Mouse (Mus musculus) kidney, postnatal 0 days (tissue): ENCODE measurements at regions not wholly inside any gene's neighbourhood (a gene's known extent, or its start where the extent isn't known, plus 50 kb on each side); places are given as distances from the start of the nearest gene placed in this dataset.

Experiments
- ATAC-seq: fragments of 200-750 bp; cut with Nextera tagmentation; replicated peaks from 2 replicates; pipeline ENCODE4 v1.8.0; 2017; ENCODE audit warnings: low read depth, moderate number of reproducible peaks, moderate TSS enrichment, moderate library complexity; ENCODE audit not compliant: low FRiP score
- DNase-seq: peaks from one replicate; pipeline ENCODE4 v3.0.0-alpha.2; 2016; ENCODE audit warnings: low spot score
- H3K27ac ChIP-seq: fragments of 300-500 bp; sonication (generic); 2 replicates; pipeline ENCODE4 v1.5.1; 2014; ENCODE audit warnings: mild to moderate bottlenecking
- H3K27me3 ChIP-seq: fragments of 300-500 bp; sonication (generic); 2 replicates; pipeline ENCODE4 v1.6.1; 2014; ENCODE audit warnings: low read length, mixed read lengths; ENCODE audit not compliant: insufficient read depth
- H3K36me3 ChIP-seq: fragments of 300-500 bp; sonication (generic); 2 replicates; pipeline ENCODE4 v1.6.1; 2014; ENCODE audit warnings: low read length, mixed read lengths; ENCODE audit not compliant: insufficient read depth
- H3K4me1 ChIP-seq: fragments of 300-500 bp; sonication (generic); replicated peaks from 2 replicates; pipeline ENCODE4 v1.6.1; 2014; ENCODE audit warnings: antibody characterized with exemption, low read length, mixed read lengths; ENCODE audit not compliant: insufficient read depth
- H3K4me2 ChIP-seq: fragments of 300-500 bp; sonication (generic); 2 replicates; pipeline ENCODE4 v1.6.1; 2014; ENCODE audit warnings: mild to moderate bottlenecking, low read length, moderate library complexity, mixed read lengths
- H3K4me3 ChIP-seq: fragments of 300-500 bp; sonication (generic); replicated peaks from 2 replicates; pipeline ENCODE4 v1.5.1; 2014; ENCODE audit warnings: low read depth, low read length
- H3K9ac ChIP-seq: fragments of 300-500 bp; sonication (generic); 2 replicates; pipeline ENCODE4 v1.6.1; 2014; ENCODE audit warnings: low read depth, low read length
- H3K9me3 ChIP-seq: fragments of 300-500 bp; sonication (generic); replicated peaks from 2 replicates; pipeline ENCODE4 v1.6.1; 2016; ENCODE audit warnings: low read length, inconsistent platforms, mixed read lengths
- CTCF ChIP-seq: IDR thresholded peaks from 2 replicates; pipeline ENCODE4 v1.5.1; 2016; ENCODE audit warnings: antibody characterized with exemption, low read depth, mild to moderate bottlenecking, moderate library complexity
- WGBS: fragments of 180-500 bp; shearing (Covaris S2); extraction: QIAGEN DNeasy Blood & Tissue Kit; methylation state at CpG from one replicate; pipeline ENCODE4 v1.1.7; 2014; 5-methylcytosine and 5-hydroxymethylcytosine counted together

DNA sequence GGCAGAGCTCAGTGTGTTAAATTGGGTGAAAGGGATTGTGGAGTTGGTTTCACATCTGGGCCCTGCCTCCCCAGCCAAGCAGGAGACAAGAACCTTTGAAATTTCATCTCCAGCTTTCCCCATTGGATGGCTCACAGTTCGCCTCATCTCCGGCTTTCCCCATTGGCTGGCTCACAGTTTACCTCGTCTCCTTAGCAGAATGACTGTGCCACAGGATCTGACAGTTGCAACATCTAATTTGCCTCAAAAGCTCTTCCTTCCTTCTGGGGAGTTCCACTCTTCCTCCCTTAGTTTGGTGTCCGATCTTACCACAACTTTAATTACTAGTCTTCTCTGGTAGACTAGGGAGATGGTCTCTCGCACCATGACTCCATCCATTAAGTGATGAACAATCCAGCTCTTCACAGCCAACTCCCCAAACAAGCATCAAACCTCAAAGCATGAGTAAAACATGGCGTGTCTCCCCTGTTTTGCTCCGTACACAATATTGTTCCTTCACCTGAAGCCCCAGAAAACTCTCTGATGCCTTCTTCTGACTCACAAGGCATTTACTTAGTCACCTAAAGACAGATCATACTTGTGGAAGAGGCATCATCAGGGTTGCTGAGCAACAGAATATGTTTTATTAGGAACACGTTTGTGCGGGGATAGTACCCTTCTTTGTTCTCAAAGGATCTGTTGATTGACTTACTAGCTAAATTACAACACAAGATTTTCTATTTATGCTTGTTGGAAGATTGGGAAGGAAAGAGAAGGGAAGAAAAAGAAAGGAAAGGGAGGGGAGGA lies 199.1 kb upstream of the Serp2 start:
- H3K36me3 ChIP-seq: no peaks in the 10 kb centered on the region
- DNase-seq (no peak), ATAC-seq (no peak)
- H3K4me2 ChIP-seq: no peak overlapping the region
- 85% methylated on average over 9 of the region's 9 CpGs for WGBS
- H3K4me1 ChIP-seq: no peaks in the 10 kb centered on the region
- no peak overlapping the region for H3K9ac ChIP-seq
- no peaks in the 10 kb centered on the region for H3K27me3 ChIP-seq
- TF ChIP-seq CTCF: no peak
- no peak overlapping the region for H3K4me3 ChIP-seq
- no peak overlapping the region for H3K27ac ChIP-seq
- H3K9me3 ChIP-seq: no peaks in the 10 kb centered on the region

DNA sequence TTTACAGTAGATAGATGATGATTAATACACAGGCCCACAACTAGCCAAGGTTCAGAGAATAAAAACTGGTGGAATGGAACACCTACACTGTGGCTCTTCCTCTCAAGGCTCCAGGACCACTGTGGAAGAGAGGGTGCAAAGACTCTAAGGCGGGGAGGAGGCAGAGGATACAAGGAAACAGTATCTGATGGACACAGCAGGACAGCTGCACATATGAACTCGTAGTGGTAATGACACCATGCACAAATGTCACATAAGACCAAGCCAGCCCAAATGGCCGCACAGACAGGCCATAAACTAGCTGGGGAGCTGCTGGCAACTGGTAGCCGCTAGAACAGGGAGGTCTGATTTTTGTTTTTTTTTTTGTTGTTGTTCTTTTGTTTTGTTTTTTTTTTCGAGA lies 197.0 kb upstream of the Serp2 start:
- Histone ChIP-seq H3K27me3 (no peaks in the 10 kb centered on the region), H3K36me3 (no peaks in the 10 kb centered on the region), H3K4me2 (no peak overlapping the region), H3K9ac (no peak overlapping the region), H3K4me3 (no peak overlapping the region), H3K4me1 (no peaks in the 10 kb centered on the region), H3K27ac (no peak overlapping the region), H3K9me3 (no peaks in the 10 kb centered on the region)
- no peak for DNase-seq
- no peak for TF ChIP-seq CTCF
- no peak for ATAC-seq
- WGBS: 84% methylated on average over 5 of the region's 5 CpGs

DNA sequence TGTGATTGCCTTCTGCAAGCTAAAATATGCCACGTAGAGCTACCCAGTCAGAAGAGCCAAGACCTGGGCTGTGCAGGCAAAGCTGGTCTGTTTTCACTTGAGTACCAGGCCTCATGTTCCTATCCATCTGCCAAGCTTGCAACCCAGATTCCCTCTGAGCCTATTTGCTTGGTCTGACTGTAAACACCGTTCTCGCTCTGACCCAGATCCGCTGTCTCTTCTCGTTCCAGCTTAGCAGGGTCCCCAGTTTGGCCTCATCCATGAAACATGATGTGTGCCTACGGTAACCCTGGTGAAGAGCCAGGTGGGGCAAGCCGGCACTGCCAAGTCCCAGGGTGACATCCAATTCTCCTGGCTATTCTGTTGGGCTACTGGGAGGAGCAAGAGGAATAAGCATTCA lies 192.5 kb upstream of the Serp2 start:
- 93% methylated on average over 7 of the region's 7 CpGs for WGBS
- Histone ChIP-seq H3K4me3 (no peak overlapping the region), H3K27ac (no peak overlapping the region), H3K4me2 (no peak overlapping the region), H3K36me3 (no peaks in the 10 kb centered on the region), H3K9ac (no peak overlapping the region), H3K4me1 (no peaks in the 10 kb centered on the region), H3K9me3 (no peaks in the 10 kb centered on the region), H3K27me3 (no peaks in the 10 kb centered on the region)
- TF ChIP-seq CTCF: no peak
- no peak for ATAC-seq
- no peak for DNase-seq

DNA sequence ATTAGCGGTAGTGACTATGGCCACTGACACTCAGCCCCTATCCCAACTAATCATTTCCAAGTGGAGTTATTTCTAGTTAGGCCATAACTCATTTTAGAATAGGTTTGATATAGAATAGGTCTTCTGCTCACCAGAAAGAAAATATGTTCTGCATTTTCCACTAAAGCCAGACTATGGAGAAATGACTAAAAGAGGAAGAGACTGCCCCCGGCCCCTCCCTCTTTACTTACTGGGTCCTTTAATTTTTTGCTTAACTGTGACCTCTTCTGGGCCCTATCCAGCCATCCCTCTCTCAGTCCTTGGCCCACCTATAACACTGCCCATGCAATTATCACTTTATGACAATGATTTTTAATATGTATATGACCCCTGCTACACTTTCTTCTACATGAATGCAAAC lies 192.0 kb upstream of the Serp2 start:
- TF ChIP-seq CTCF: no peak

DNA sequence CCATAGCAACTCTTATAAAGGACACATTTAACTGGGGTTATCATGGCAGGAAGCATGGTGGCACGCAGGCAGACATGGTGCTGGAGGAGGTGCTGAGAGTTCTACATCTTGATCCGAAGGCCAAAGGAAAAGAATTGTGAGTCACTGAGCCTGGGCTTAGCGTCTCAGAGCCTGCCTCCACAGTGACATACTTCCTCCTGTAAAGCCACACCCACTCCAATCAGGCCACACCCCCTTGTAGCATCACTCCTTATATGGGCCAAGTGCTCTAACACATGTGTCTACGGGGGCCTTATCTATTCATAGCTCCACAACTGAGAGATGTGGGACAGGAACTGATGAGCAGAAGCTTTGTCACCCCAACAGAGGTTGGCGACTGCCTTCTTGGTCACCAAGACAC lies 191.1 kb upstream of the Serp2 start:
- H3K27me3 ChIP-seq: no peaks in the 10 kb centered on the region
- no peaks in the 10 kb centered on the region for H3K36me3 ChIP-seq
- DNase-seq (no peak), ATAC-seq (no peak)
- no peaks in the 10 kb centered on the region for H3K4me1 ChIP-seq
- no peak overlapping the region for H3K9ac ChIP-seq
- H3K4me3 ChIP-seq: no peak overlapping the region
- no peak overlapping the region for H3K27ac ChIP-seq
- H3K9me3 ChIP-seq: no peaks in the 10 kb centered on the region
- no peak for TF ChIP-seq CTCF
- no peak overlapping the region for H3K4me2 ChIP-seq
- 96% methylated on average over 5 of the region's 5 CpGs for WGBS

More for the DNA sequence above, 192.0 kb upstream of the Serp2 start:
- no peak overlapping the region for H3K4me3 ChIP-seq
- 92% methylated on average over 2 of the region's 2 CpGs for WGBS
- no peaks in the 10 kb centered on the region for H3K9me3 ChIP-seq
- no peak overlapping the region for H3K4me2 ChIP-seq
- no peak for ATAC-seq
- H3K27ac ChIP-seq: no peak overlapping the region
- no peak for DNase-seq
- no peaks in the 10 kb centered on the region for H3K36me3 ChIP-seq
- H3K9ac ChIP-seq: no peak overlapping the region
- H3K27me3 ChIP-seq: no peaks in the 10 kb centered on the region
- no peaks in the 10 kb centered on the region for H3K4me1 ChIP-seq

DNA sequence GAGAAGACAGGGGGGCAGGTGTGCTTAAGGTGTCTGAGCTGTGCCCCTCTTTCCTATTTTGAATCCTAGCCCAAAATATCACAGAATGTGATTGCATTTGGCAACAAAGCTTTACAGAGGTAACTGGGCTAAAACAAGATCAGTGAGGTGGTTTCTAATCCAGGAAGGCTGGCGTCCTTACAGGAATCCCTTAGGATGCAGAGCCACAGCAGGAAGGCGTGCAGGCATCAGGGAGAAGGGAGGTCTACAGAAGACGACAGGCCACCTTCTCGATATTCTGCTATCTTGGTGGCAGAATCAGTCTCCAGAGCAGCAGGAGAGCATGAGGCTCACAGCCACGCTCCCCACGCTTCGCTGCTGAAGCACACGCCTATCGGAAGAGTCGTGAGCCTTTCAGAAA lies 189.6 kb upstream of the Serp2 start:
- Histone ChIP-seq H3K9ac (no peak overlapping the region), H3K4me2 (no peak overlapping the region), H3K9me3 (no peaks in the 10 kb centered on the region), H3K27ac (no peak overlapping the region), H3K27me3 (no peaks in the 10 kb centered on the region), H3K4me3 (no peak overlapping the region), H3K4me1 (no peaks in the 10 kb centered on the region), H3K36me3 (no peaks in the 10 kb centered on the region)
- 91% methylated on average over 10 of the region's 10 CpGs for WGBS
- ATAC-seq (no peak), DNase-seq (no peak)
- no peak for TF ChIP-seq CTCF
